Mouse (Mus musculus) C2C12 (cell line): ENCODE data around the gene Upk3a. TPM values are rescaled to one million over a fixed set of nuclear protein-coding genes. Genes with fewer than 3 reads are reported as not detected.

ENCODE experiments used
- H3K27me3 ChIP-seq: one replicate; pipeline ENCODE4 v1.6.1; 2011; ENCODE audit not compliant: control insufficient read depth, insufficient read depth, insufficient read length
- H3K36me3 ChIP-seq: one replicate; pipeline ENCODE4 v1.6.1; 2011; ENCODE audit not compliant: control insufficient read depth, insufficient read depth
- H3K4me3 ChIP-seq: one replicate; pipeline ENCODE4 v1.5.1; 2011; ENCODE audit warnings: mild to moderate bottlenecking, control low read depth; ENCODE audit not compliant: poor library complexity, insufficient read depth, severe bottlenecking
- H3K79me2 ChIP-seq: one replicate; pipeline ENCODE4 v1.6.1; 2011; ENCODE audit not compliant: control insufficient read depth, insufficient read depth
- H3K79me3 ChIP-seq: one replicate; pipeline ENCODE4 v1.6.1; 2011; ENCODE audit warnings: low read depth, control low read depth
- H3ac ChIP-seq: one replicate; pipeline ENCODE3; 2011; ENCODE audit warnings: low read depth; ENCODE audit not compliant: control insufficient read depth, insufficient read length
- CEBPB ChIP-seq: IDR thresholded peaks from one replicate; pipeline ENCODE4 v1.6.1; 2011; ENCODE audit warnings: low read depth, mild to moderate bottlenecking, control low read depth, moderate library complexity
- CTCF ChIP-seq: IDR thresholded peaks from one replicate; pipeline ENCODE4 v1.5.1; 2011; ENCODE audit not compliant: control insufficient read depth, insufficient read depth, insufficient read length
- FOSL1 ChIP-seq: IDR thresholded peaks from one replicate; pipeline ENCODE4 v1.8.0; 2011; ENCODE audit warnings: mild to moderate bottlenecking, low read length; ENCODE audit not compliant: poor library complexity, insufficient read depth, severe bottlenecking
- MAX ChIP-seq: IDR thresholded peaks from one replicate; pipeline ENCODE4 v1.6.1; 2011; ENCODE audit warnings: mild to moderate bottlenecking, control low read depth
- MYOD1 ChIP-seq: IDR thresholded peaks from one replicate; pipeline ENCODE4 v1.6.1; 2011; ENCODE audit warnings: low read depth; ENCODE audit not compliant: control insufficient read depth, insufficient read length
- MYOG ChIP-seq: IDR thresholded peaks from one replicate; pipeline ENCODE4 v1.6.1; 2011; ENCODE audit not compliant: control insufficient read depth, insufficient read length; ENCODE audit errors: extremely low read depth
- USF1 ChIP-seq: IDR thresholded peaks from one replicate; pipeline ENCODE4 v1.6.1; 2011; ENCODE audit warnings: low read depth, mild to moderate bottlenecking, control low read depth, moderate library complexity
- polyA plus RNA-seq: library from polyadenylated mRNA; unstranded; fragments of >200 nt; fragmentation: generic; extraction: Trizol; gene quantifications from one replicate; pipeline ENCODE4 v1.2.1, GENCODE M21; 2012; ENCODE audit warnings: missing spikeins

Upk3a gene
- polyA plus RNA-seq, 1 experiment, result not detected

DNA sequence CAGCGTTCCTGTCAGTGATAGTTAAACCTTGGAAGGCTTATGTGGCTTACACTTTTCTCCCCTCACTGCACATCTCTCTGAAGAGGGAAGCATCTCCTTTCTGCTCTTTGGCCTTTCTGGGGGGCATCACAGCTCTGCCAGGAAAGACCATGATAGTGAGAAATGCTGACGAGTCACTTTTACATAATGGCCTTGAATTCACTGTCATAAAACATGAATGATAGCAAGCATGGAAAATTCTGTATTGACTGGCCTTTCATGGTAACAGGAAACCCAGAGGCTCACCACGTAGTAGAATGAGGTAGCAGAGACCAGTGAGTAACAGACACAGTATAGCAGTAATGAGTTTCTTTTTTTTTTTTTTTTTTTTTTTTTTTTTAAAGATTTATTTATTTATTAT is 37.2 kb downstream of the Upk3a start:
- H3K4me3 ChIP-seq, result no peak overlapping the region
- TF ChIP-seq MYOG (no peak), FOSL1 (no peak), MYOD1 (no peak), USF1 (no peak), MAX (no peak), CEBPB (no peak), CTCF (no peak)
- no peaks in the 10 kb centered on the region for H3K79me3 ChIP-seq
- H3K79me2 ChIP-seq, result no peaks in the 10 kb centered on the region
- H3ac ChIP-seq, result no peak overlapping the region
- H3K36me3 ChIP-seq, result peaks cover 80% of the 10 kb centered on the region
- H3K27me3 ChIP-seq, result no peaks in the 10 kb centered on the region

DNA sequence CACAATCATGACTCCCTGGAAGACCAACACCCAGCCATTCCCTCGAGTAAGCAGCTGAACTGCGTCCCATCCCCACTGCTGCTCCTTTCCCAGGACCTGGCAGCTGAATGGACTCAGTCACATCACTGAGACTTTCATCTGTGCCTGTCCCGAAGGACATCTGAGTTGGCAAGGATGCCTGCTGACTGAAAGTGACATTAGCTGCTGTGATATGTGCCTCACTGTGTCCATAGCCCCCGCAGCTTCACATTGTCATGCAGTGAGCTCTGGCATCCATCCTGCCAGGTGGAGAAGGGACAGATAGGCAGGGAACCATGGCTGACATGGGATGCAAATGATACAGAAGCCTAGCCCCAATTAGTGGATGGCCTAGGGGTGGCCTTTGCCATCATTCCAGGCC is 38.2 kb downstream of the Upk3a start:
- Histone ChIP-seq H3K79me2 (no peaks in the 10 kb centered on the region), H3ac (no peak overlapping the region), H3K36me3 (peaks cover 80% of the 10 kb centered on the region), H3K4me3 (no peak overlapping the region), H3K79me3 (no peaks in the 10 kb centered on the region), H3K27me3 (no peaks in the 10 kb centered on the region)
- no peak for TF ChIP-seq CEBPB
- TF ChIP-seq FOSL1, result no peak
- TF ChIP-seq MAX, result no peak
- no peak for TF ChIP-seq USF1
- no peak for TF ChIP-seq MYOG
- TF ChIP-seq CTCF, result no peak
- no peak for TF ChIP-seq MYOD1

DNA sequence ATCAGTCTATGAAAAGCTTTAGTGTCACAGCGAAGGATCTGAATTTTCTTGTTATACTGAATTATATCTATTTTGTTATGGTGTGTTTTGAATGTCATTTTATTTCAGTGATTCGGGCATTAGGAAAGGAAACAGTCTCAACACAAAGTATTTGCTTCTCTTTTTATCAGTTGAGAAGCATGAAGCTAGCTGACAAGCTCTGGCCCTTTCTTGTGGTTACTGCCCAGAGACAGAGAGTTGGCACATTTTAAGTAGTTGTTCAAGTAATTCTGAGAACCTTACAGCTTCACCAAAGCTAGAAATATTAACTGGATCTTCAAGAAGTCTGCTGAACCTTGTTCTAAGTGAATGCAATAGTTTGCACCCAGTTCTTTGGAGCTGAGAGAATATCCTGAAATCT is 46.5 kb downstream of the Upk3a start:
- H3ac ChIP-seq, result no peak overlapping the region
- H3K27me3 ChIP-seq, result no peaks in the 10 kb centered on the region
- peaks cover 62% of the 10 kb centered on the region for H3K36me3 ChIP-seq
- no peaks in the 10 kb centered on the region for H3K79me3 ChIP-seq
- TF ChIP-seq MYOD1 (no peak), FOSL1 (no peak), USF1 (no peak), MYOG (no peak), CEBPB (no peak), MAX (no peak), CTCF (no peak)
- H3K79me2 ChIP-seq, result no peaks in the 10 kb centered on the region
- H3K4me3 ChIP-seq, result no peak overlapping the region

DNA sequence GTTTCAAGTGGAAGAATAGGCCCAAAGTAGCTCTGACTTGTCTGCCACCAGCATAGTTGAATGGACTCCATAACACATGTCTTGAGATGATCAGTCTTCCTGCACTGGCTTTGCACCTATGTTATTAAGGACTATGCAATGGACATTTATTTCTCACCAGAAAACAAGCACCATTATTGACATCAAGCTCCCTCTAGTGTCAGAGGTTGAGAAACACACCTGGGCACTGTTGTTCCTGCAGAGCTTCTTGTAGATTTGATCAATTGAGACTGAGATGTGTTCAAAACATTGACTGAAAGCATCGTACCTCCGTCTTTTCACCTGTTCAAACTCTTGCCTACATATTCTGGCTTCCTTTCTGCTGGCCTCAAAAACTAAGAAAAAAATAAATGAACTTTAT is 53.6 kb downstream of the Upk3a start:
- TF ChIP-seq USF1 (no peak), MAX (no peak), MYOG (no peak), MYOD1 (no peak), CTCF (peak; percentile 52), FOSL1 (no peak), CEBPB (peak; percentile 0)
- no peak overlapping the region for H3ac ChIP-seq
- H3K79me2 ChIP-seq, result no peaks in the 10 kb centered on the region
- H3K27me3 ChIP-seq, result no peaks in the 10 kb centered on the region
- no peaks in the 10 kb centered on the region for H3K79me3 ChIP-seq
- H3K36me3 ChIP-seq, result peaks cover 5% of the 10 kb centered on the region
- no peak overlapping the region for H3K4me3 ChIP-seq

Other genes starting within 250 kb of the Upk3a start
- gene Phf21b, start 161.1 kb upstream of the Upk3a start, polyA plus RNA-seq, result 0.26 TPM
- gene Gm29666, start 97.1 kb upstream of the Upk3a start, polyA plus RNA-seq, result 0.06 TPM
- 54.0 TPM for gene Nup50, start 93.7 kb upstream of the Upk3a start, polyA plus RNA-seq
- gene 5031439G07Rik, start 28.6 kb upstream of the Upk3a start, polyA plus RNA-seq, result 30.4 TPM
- gene Fam118a, start 11.8 kb downstream of the Upk3a start, polyA plus RNA-seq, result 24.5 TPM
- gene Smc1b, start 114.8 kb downstream of the Upk3a start, polyA plus RNA-seq, result 0.01 TPM
- not detected for gene Ribc2, start 114.9 kb downstream of the Upk3a start, polyA plus RNA-seq
- 32.4 TPM for gene Fbln1, start 188.8 kb downstream of the Upk3a start, polyA plus RNA-seq